Mouse (Mus musculus) hindbrain, postnatal 0 days (tissue): ENCODE results near the gene Gm20388. TPM values are rescaled to one million over a fixed set of nuclear protein-coding genes. Genes with fewer than 3 reads are reported as not detected.

ENCODE experiments used
- ATAC-seq: fragments of 200-750 bp; cut with Nextera tagmentation; 2 replicates; pipeline ENCODE4 v1.8.0; 2017; ENCODE audit warnings: mild to moderate bottlenecking, moderate TSS enrichment, moderate library complexity
- DNase-seq: peaks from one replicate; pipeline ENCODE4 v3.0.0-alpha.2; 2015; ENCODE audit warnings: low spot score
- H3K27ac ChIP-seq: fragments of 300-500 bp; sonication (generic); 2 replicates; pipeline ENCODE4 v1.5.1; 2014; ENCODE audit warnings: mild to moderate bottlenecking
- H3K27me3 ChIP-seq: fragments of 300-500 bp; sonication (generic); 2 replicates; pipeline ENCODE4 v1.6.1; 2014; ENCODE audit warnings: low read length, mixed read lengths; ENCODE audit not compliant: insufficient read depth
- H3K36me3 ChIP-seq: fragments of 300-500 bp; sonication (generic); 2 replicates; pipeline ENCODE4 v1.6.1; 2014; ENCODE audit warnings: low read length, mixed read lengths; ENCODE audit not compliant: insufficient read depth
- H3K4me1 ChIP-seq: fragments of 300-500 bp; sonication (generic); 2 replicates; pipeline ENCODE4 v1.6.1; 2014; ENCODE audit warnings: antibody characterized with exemption, low read length, mixed read lengths; ENCODE audit not compliant: insufficient read depth
- H3K4me2 ChIP-seq: fragments of 300-500 bp; sonication (generic); 2 replicates; pipeline ENCODE4 v1.6.1; 2014; ENCODE audit warnings: low read depth, mild to moderate bottlenecking, low read length, moderate library complexity, mixed read lengths
- H3K4me3 ChIP-seq: fragments of 300-500 bp; sonication (generic); 2 replicates; pipeline ENCODE4 v1.5.1; 2014; ENCODE audit warnings: low read length
- H3K9ac ChIP-seq: fragments of 300-500 bp; sonication (generic); replicated peaks from 2 replicates; pipeline ENCODE4 v1.6.1; 2014; ENCODE audit warnings: mild to moderate bottlenecking, low read length, moderate library complexity, mixed read lengths
- H3K9me3 ChIP-seq: fragments of 300-500 bp; sonication (generic); 2 replicates; pipeline ENCODE4 v1.6.1; 2016; ENCODE audit warnings: low read length, mixed read lengths
- CTCF ChIP-seq: IDR thresholded peaks from 2 replicates; pipeline ENCODE4 v1.5.1; 2016; ENCODE audit warnings: antibody characterized with exemption, control low read depth, low read depth
- WGBS: fragments of 180-500 bp; shearing (Covaris S2); extraction: QIAGEN DNeasy Blood & Tissue Kit; methylation state at CpG from one replicate; pipeline ENCODE4 v1.1.7; 2014; 5-methylcytosine and 5-hydroxymethylcytosine counted together
- polyA plus RNA-seq: library from polyadenylated mRNA; unstranded; fragments of >200 nt; fragmentation: Nextera tagmentation; extraction: Ambion mirVana; gene quantifications from 2 replicates; pipeline ENCODE4 v1.2.1, GENCODE M21; 2015
- total RNA-seq: library from RNA; depleted of rRNA; stranded (reverse); fragments of >200 nt; gene quantifications from 2 replicates; pipeline ENCODE4 v1.2.3, GENCODE M21; 2014

The Gm20388 gene
- total and polyA plus RNA-seq, 2 experiments from 2014 or later = 71.3 TPM; not detected in 1

GRCm38 (mm10) chr8:120726051-120726450, 815.4 kb downstream of the Gm20388 start:
- no peak for ATAC-seq
- Histone ChIP-seq H3K9ac (no peak overlapping the region), H3K9me3 (no peaks in the 10 kb centered on the region), H3K4me3 (no peak overlapping the region), H3K27ac (no peak overlapping the region), H3K4me2 (no peak overlapping the region), H3K27me3 (no peaks in the 10 kb centered on the region), H3K4me1 (no peaks in the 10 kb centered on the region), H3K36me3 (no peaks in the 10 kb centered on the region)
- 70% methylated on average over 5 of the region's 5 CpGs for WGBS
- no peak for TF ChIP-seq CTCF
- DNase-seq = no peak

- ATAC-seq = no peak
- no peak overlapping the region for H3K4me2 ChIP-seq
- no peaks in the 10 kb centered on the region for H3K36me3 ChIP-seq
- H3K9me3 ChIP-seq = no peaks in the 10 kb centered on the region
- H3K4me1 ChIP-seq = 0 out of 2 replicates have a peak, but pooled peaks cover 4% of the 10 kb centered on the region
- TF ChIP-seq CTCF = no peak
- DNase-seq = no peak
- WGBS = 79% methylated on average over 9 of the region's 9 CpGs
- no peak overlapping the region for H3K4me3 ChIP-seq
- no peak overlapping the region for H3K9ac ChIP-seq
- H3K27me3 ChIP-seq = 0 out of 2 replicates have a peak, but pooled peaks cover 4% of the 10 kb centered on the region
- no peak overlapping the region for H3K27ac ChIP-seq
Observed at GRCm38 (mm10) chr8:120728488-120729160, 818.0 kb downstream of the Gm20388 start.

GRCm38 (mm10) chr8:120731582-120731981, 820.9 kb downstream of the Gm20388 start:
- DNase-seq (peak; percentile 40), ATAC-seq (no peak)
- Histone ChIP-seq H3K4me1 (0 out of 2 replicates have a peak, but pooled peaks cover 7% of the 10 kb centered on the region), H3K4me2 (no peak overlapping the region), H3K9me3 (no peaks in the 10 kb centered on the region), H3K27me3 (0 out of 2 replicates have a peak, but pooled peaks cover 11% of the 10 kb centered on the region), H3K4me3 (no peak overlapping the region), H3K9ac (no peak overlapping the region), H3K36me3 (no peaks in the 10 kb centered on the region), H3K27ac (no peak overlapping the region)
- WGBS = 37% methylated on average over 14 of the region's 14 CpGs
- no peak for TF ChIP-seq CTCF

GRCm38 (mm10) chr8:120732068-120732467, 821.4 kb downstream of the Gm20388 start:
- no peak for TF ChIP-seq CTCF
- 0 out of 2 replicates have a peak, but pooled peaks cover 7% of the 10 kb centered on the region for H3K4me1 ChIP-seq
- no peaks in the 10 kb centered on the region for H3K36me3 ChIP-seq
- H3K27me3 ChIP-seq = peaks cover 13% of the 10 kb centered on the region; the same call in 1 of the 2 replicates
- no peak overlapping the region for H3K27ac ChIP-seq
- no peak for ATAC-seq
- no peaks in the 10 kb centered on the region for H3K9me3 ChIP-seq
- no peak for DNase-seq
- H3K4me2 ChIP-seq = no peak overlapping the region
- H3K4me3 ChIP-seq = no peak overlapping the region
- no peak overlapping the region for H3K9ac ChIP-seq
- 57% methylated on average over 6 of the region's 6 CpGs for WGBS

GRCm38 (mm10) chr8:120735770-120736481, 825.3 kb downstream of the Gm20388 start, which contains the start of gene Irf8:
Gene Irf8 (plus strand): TSS chr8:120736358.
- Histone ChIP-seq H3K4me3 (peak within 1 kb of the TSS; percentile 48), H3K27me3 (peaks cover 17% of the 10 kb centered on the region; the same call in 1 of the 2 replicates), H3K4me1 (0 out of 2 replicates have a peak, but pooled peaks cover 7% of the 10 kb centered on the region), H3K27ac (no peak within 1 kb of the TSS), H3K36me3 (no peaks in the 10 kb centered on the region), H3K4me2 (peak within 1 kb of the TSS; percentile 98), H3K9me3 (no peaks in the 10 kb centered on the region), H3K9ac (peak within 1 kb of the TSS; percentile 50)
- TF ChIP-seq CTCF = peak; percentile 49
- DNase-seq (peak; percentile 93), ATAC-seq (peak; percentile 89)
- 2% methylated on average over 51 of the region's 62 CpGs for WGBS

- Histone ChIP-seq H3K9ac (peak overlapping the region; percentile 50), H3K27ac (no peak overlapping the region), H3K9me3 (no peaks in the 10 kb centered on the region), H3K27me3 (peaks cover 17% of the 10 kb centered on the region; the same call in 1 of the 2 replicates), H3K4me2 (peak overlapping the region; percentile 98), H3K4me1 (0 out of 2 replicates have a peak, but pooled peaks cover 7% of the 10 kb centered on the region), H3K36me3 (no peaks in the 10 kb centered on the region), H3K4me3 (peak overlapping the region; percentile 48)
- ATAC-seq (no peak), DNase-seq (peak; percentile 59)
- no peak for TF ChIP-seq CTCF
- 3% methylated on average over 11 of the region's 11 CpGs for WGBS
Observed at GRCm38 (mm10) chr8:120736486-120736885, 825.8 kb downstream of the Gm20388 start.
